In the genomic region with DNA sequence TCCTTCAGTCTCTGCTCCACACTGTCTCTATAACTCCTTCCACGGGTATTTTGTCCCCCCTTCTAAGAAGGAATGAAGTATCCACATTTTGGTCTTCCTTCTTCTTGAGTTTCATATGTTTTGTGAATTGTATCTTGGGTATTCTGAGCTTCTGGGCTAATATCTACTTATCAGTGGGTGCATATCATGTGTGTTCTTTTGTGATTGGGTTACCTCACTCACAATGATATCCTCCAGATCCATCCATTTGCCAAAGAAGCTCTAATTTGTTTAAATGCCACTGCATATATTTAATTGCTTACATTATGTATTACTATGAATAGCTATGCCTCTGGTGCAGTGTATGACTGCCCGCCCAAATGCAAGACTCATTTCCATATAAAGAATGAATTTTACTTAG, we compare ENCODE assay signal across 30 mouse cellular contexts. TPM values are rescaled to one million over a fixed set of nuclear protein-coding genes. Genes with fewer than 3 reads are reported as not detected.
"Had no signal": no experiment of that assay in that cellular context is flagged by ENCODE, and none has a peak within 500 bp of the region (broad histone marks: within the 10 kb centered on the region; RNA-seq: fewer than 3 reads in every experiment).

No protein-coding gene starts in this region.

RNA-seq across cellular contexts. Expression of a gene that starts 5.7 kb away (rescaled TPM):
- total RNA-seq: granulocyte monocyte progenitor cell, adult 5-6 weeks had no signal

RNA-seq across cellular contexts. Expression of a gene that starts 16.5 kb away (rescaled TPM):
- total RNA-seq: common myeloid progenitor, adult 5-6 weeks; forebrain, postnatal 0 days; gastrocnemius, adult 18-20 months; gastrocnemius, adult 2 months; gastrocnemius, adult 8-10 months; gastrocnemius, postnatal 10 days; gastrocnemius, postnatal 14 days; gastrocnemius, postnatal 25 days; gastrocnemius, postnatal 36 days; gastrocnemius, postnatal 4 days; granulocyte monocyte progenitor cell, adult 5-6 weeks; heart, adult 18-20 months had no signal
- polyA plus RNA-seq: cerebellum, adult 2 months; cortical plate, adult 2 months; embryonic facial prominence, embryonic 10.5 days; embryonic facial prominence, embryonic 11.5 days; embryonic facial prominence, embryonic 12.5 days; embryonic facial prominence, embryonic 13.5 days; embryonic facial prominence, embryonic 14.5 days; embryonic facial prominence, embryonic 15.5 days; erythroblast, embryonic 14.5 days; forebrain, embryonic 10.5 days; forebrain, embryonic 11.5 days; forebrain, embryonic 12.5 days; forebrain, embryonic 13.5 days; forebrain, embryonic 14.5 days; forebrain, embryonic 15.5 days; forebrain, embryonic 16.5 days; forebrain, postnatal 0 days; frontal cortex, adult 2 months; gonadal fat pad, adult 2 months had no signal

RNA-seq across cellular contexts. Expression of a gene that starts 28.6 kb away (rescaled TPM):
- total RNA-seq: common myeloid progenitor, adult 5-6 weeks; forebrain, postnatal 0 days; gastrocnemius, adult 18-20 months; gastrocnemius, adult 2 months; gastrocnemius, adult 8-10 months; gastrocnemius, postnatal 10 days; gastrocnemius, postnatal 14 days; gastrocnemius, postnatal 25 days; gastrocnemius, postnatal 36 days; gastrocnemius, postnatal 4 days; granulocyte monocyte progenitor cell, adult 5-6 weeks; heart, adult 18-20 months had no signal
- polyA plus RNA-seq: cerebellum, adult 2 months; cortical plate, adult 2 months; embryonic facial prominence, embryonic 10.5 days; embryonic facial prominence, embryonic 11.5 days; embryonic facial prominence, embryonic 12.5 days; embryonic facial prominence, embryonic 13.5 days; embryonic facial prominence, embryonic 14.5 days; erythroblast, embryonic 14.5 days; forebrain, embryonic 10.5 days; forebrain, embryonic 11.5 days; forebrain, embryonic 12.5 days; forebrain, embryonic 13.5 days; forebrain, embryonic 14.5 days; forebrain, embryonic 15.5 days; forebrain, embryonic 16.5 days; forebrain, postnatal 0 days; frontal cortex, adult 2 months; gonadal fat pad, adult 2 months had no signal

RNA-seq across cellular contexts. Expression of a gene that starts 32.2 kb away (rescaled TPM):
- total RNA-seq: common myeloid progenitor, adult 5-6 weeks; forebrain, postnatal 0 days; gastrocnemius, adult 18-20 months; gastrocnemius, adult 2 months; gastrocnemius, adult 8-10 months; gastrocnemius, postnatal 10 days; gastrocnemius, postnatal 14 days; gastrocnemius, postnatal 25 days; gastrocnemius, postnatal 36 days; gastrocnemius, postnatal 4 days; granulocyte monocyte progenitor cell, adult 5-6 weeks; heart, adult 18-20 months had no signal
- polyA plus RNA-seq: cerebellum, adult 2 months; cortical plate, adult 2 months; embryonic facial prominence, embryonic 11.5 days; embryonic facial prominence, embryonic 13.5 days; embryonic facial prominence, embryonic 14.5 days; embryonic facial prominence, embryonic 15.5 days; forebrain, embryonic 11.5 days; forebrain, embryonic 13.5 days; forebrain, embryonic 14.5 days; forebrain, embryonic 15.5 days; forebrain, embryonic 16.5 days; forebrain, postnatal 0 days; frontal cortex, adult 2 months; gonadal fat pad, adult 2 months had no signal
